Mouse (Mus musculus) forebrain, embryonic 13.5 days (tissue): Measurements from ENCODE around the gene Pdlim3. TPM values are rescaled to one million over a fixed set of nuclear protein-coding genes. Genes with fewer than 3 reads are reported as not detected.

Experiments
- ATAC-seq: fragments of 200-750 bp; cut with Nextera tagmentation; 2 replicates; pipeline ENCODE4 v1.8.0; 2017
- H3K27ac ChIP-seq: fragments of 300-500 bp; sonication (generic); 2 replicates; pipeline ENCODE4 v1.5.1; 2015; ENCODE audit warnings: inconsistent platforms, mild to moderate bottlenecking, moderate library complexity
- H3K27me3 ChIP-seq: fragments of 300-500 bp; sonication (generic); 2 replicates; pipeline ENCODE4 v1.6.1; 2015; ENCODE audit warnings: mild to moderate bottlenecking, inconsistent platforms
- H3K36me3 ChIP-seq: fragments of 300-500 bp; sonication (generic); 2 replicates; pipeline ENCODE4 v1.6.1; 2015; ENCODE audit warnings: mild to moderate bottlenecking, inconsistent platforms; ENCODE audit not compliant: poor library complexity, severe bottlenecking
- H3K4me1 ChIP-seq: fragments of 300-500 bp; sonication (generic); 2 replicates; pipeline ENCODE4 v1.6.1; 2015; ENCODE audit warnings: inconsistent platforms
- H3K4me2 ChIP-seq: fragments of 300-500 bp; sonication (generic); 2 replicates; pipeline ENCODE4 v1.6.1; 2015; ENCODE audit warnings: inconsistent platforms, mild to moderate bottlenecking, moderate library complexity
- H3K4me3 ChIP-seq: fragments of 300-500 bp; sonication (generic); 2 replicates; pipeline ENCODE4 v1.5.1; 2015; ENCODE audit warnings: mild to moderate bottlenecking, inconsistent platforms
- H3K9ac ChIP-seq: fragments of 300-500 bp; sonication (generic); 2 replicates; pipeline ENCODE4 v1.6.1; 2015; ENCODE audit warnings: mild to moderate bottlenecking, inconsistent platforms
- H3K9me3 ChIP-seq: fragments of 300-500 bp; sonication (generic); replicated peaks from 2 replicates; pipeline ENCODE4 v1.6.1; 2016; ENCODE audit warnings: inconsistent platforms
- WGBS: fragments of 180-500 bp; shearing (Covaris S2); methylation state at CpG from one replicate; pipeline ENCODE4 v1.1.7; 2015; 5-methylcytosine and 5-hydroxymethylcytosine counted together
- polyA plus RNA-seq: library from polyadenylated mRNA; unstranded; fragments of >200 nt; fragmentation: Nextera tagmentation; extraction: Ambion mirVana; gene quantifications from 2 replicates; pipeline ENCODE4 v1.2.1, GENCODE M21; 2015

Gene Pdlim3
- polyA plus RNA-seq, 1 experiment from 2014 or later: 11.7 TPM

DNA sequence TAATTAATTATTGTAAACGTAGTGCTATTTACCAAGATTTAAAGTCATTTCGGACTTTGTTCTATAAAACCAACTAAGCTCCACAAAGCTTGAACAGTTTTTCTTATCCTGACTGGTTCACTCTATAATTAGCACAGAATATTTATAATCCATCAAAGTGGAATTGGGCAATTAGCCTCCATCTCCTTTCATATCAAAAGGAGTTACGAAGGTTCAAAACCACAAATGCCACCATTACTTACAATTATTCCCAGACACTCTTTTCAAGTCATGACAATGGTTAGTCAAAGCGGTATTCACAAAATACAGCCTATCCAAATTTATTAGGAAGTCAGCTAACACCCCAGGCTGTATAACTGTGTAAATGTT is 21.0 kb downstream of the Pdlim3 start:
- H3K9me3 ChIP-seq: no peaks in the 10 kb centered on the region
- peaks cover 34% of the 10 kb centered on the region for H3K4me1 ChIP-seq
- H3K36me3 ChIP-seq: no peaks in the 10 kb centered on the region
- peaks cover 13% of the 10 kb centered on the region for H3K27me3 ChIP-seq
- H3K4me2 ChIP-seq: no peak overlapping the region
- no peak overlapping the region for H3K27ac ChIP-seq
- H3K9ac ChIP-seq: no peak overlapping the region
- no peak overlapping the region for H3K4me3 ChIP-seq
- ATAC-seq: peak; percentile 50; the same call in 1 of the 2 replicates
- 27% methylated on average over 4 of the region's 4 CpGs for WGBS

DNA sequence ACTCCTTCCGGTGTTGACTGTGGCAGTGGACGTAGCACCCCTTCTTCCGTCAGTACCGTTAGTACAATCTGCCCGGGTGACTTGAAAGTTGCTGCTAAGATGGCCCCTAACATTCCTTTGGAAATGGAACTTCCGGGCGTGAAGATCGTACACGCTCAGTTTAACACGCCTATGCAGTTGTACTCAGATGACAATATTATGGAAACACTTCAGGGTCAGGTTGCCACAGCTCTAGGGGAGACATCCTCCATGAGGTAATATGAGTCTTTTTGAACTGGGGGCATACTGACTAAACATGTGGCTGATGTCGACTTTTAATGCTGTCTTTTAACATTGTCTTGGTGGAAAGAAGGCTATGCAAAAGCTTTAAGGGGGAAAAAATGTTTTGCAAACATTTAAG is 28.4 kb downstream of the Pdlim3 start:
- Histone ChIP-seq H3K4me2 (no peak overlapping the region), H3K4me1 (peaks cover 6% of the 10 kb centered on the region), H3K9ac (no peak overlapping the region), H3K4me3 (no peak overlapping the region), H3K9me3 (no peaks in the 10 kb centered on the region), H3K36me3 (no peaks in the 10 kb centered on the region), H3K27ac (no peak overlapping the region), H3K27me3 (peaks cover 5% of the 10 kb centered on the region; the same call in 1 of the 2 replicates)
- 92% methylated on average over 11 of the region's 11 CpGs for WGBS
- ATAC-seq: no peak

DNA sequence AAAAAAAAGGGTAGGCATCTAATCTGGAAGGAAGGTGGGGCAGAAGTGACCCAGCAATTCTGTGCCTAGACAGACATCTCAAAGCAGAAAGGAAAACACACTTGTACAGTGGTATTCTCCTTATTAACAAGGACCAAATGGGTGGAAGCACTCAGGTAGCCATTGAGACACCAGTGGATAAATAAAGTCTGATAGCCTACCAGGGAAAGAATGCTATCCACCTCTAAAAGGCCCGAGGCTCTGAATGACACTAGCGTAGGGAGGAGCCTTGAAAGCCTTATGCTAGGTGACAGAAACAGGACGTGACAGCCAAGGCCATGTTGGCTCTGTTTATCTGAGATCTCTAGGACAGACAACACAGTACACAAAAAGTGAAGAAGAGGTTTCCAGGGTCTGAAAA is 31.2 kb downstream of the Pdlim3 start:
- WGBS: 93% methylated on average over 3 of the region's 3 CpGs
- no peak for ATAC-seq
- no peaks in the 10 kb centered on the region for H3K36me3 ChIP-seq

DNA sequence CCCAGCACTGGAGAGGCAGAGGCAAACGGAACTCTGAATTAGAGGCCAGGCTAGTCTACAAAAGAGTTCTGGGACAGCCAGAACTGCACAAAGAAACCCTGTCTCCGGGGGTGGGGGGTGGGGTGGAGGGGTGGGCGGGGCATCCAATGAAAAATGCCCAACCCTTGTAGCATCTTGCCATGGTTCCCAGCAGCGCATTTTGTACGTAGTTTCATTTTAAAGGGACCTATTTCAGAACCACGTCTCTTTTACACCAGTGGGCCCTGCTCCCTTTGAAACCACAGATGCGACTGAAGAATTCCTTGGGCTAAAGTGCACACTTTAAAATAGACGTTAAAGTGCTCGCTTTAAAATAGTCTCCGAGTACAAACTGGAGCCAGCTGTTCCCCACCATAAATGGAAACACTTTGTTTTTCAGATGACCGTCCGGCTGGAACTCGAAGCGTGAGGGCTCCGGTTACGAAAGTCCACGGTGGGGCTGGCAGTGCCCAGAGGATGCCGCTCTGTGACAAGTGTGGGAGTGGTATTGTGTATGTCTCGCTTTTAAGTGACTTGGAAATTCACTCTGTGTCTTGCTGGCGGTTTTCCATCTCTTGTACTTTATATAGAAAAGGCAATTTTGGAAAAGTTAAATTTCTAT is 31.9 kb downstream of the Pdlim3 start:
- Histone ChIP-seq H3K9ac (no peak overlapping the region), H3K27me3 (no peaks in the 10 kb centered on the region), H3K9me3 (no peaks in the 10 kb centered on the region), H3K4me3 (no peak overlapping the region), H3K27ac (no peak overlapping the region), H3K36me3 (no peaks in the 10 kb centered on the region), H3K4me1 (no peaks in the 10 kb centered on the region), H3K4me2 (no peak overlapping the region)
- ATAC-seq: no peak
- 78% methylated on average over 20 of the region's 20 CpGs for WGBS

More for the DNA sequence above, 31.2 kb downstream of the Pdlim3 start:
- no peak overlapping the region for H3K4me3 ChIP-seq
- no peak overlapping the region for H3K4me2 ChIP-seq
- no peaks in the 10 kb centered on the region for H3K27me3 ChIP-seq
- H3K9ac ChIP-seq: no peak overlapping the region
- H3K9me3 ChIP-seq: no peaks in the 10 kb centered on the region
- H3K4me1 ChIP-seq: no peaks in the 10 kb centered on the region
- no peak overlapping the region for H3K27ac ChIP-seq

DNA sequence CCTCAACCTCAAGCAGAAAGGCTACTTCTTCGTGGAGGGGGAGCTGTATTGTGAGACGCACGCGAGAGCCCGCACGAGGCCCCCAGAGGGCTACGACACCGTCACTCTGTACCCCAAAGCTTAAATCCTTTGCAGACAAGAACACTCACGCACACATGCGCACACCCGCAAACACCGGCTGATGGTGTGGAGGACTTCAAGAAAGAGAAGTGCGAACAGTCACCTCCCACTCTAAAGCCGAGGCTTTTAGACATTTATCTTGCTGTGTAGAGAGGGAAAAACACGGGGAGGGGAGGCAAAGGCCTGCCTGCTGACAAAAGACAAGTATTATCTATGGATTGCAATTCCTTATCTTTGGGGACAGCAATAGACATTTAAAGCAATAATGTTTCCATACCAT is 33.6 kb downstream of the Pdlim3 start:
- WGBS: 88% methylated on average over 15 of the region's 15 CpGs

DNA sequence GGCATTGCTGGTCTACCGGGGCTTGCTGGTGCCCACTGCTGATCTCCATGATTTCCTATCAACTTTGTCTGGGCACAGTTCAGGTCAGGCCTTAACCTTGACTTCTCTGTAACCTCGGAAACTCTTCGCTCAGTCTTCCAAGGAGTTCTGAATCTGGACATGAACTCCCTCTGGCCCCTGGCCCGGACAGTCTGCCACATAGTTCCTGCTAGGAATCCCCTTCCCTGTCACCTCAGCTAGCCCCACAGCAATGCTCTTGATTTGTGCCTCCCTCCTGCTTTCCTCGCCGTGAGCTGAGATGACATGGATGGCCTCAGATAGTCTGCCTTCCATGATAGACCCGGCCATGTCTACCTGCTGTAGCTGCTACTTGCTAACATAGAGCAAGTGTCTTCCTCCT is 35.1 kb downstream of the Pdlim3 start:
- Histone ChIP-seq H3K9me3 (no peaks in the 10 kb centered on the region), H3K27ac (no peak overlapping the region), H3K9ac (no peak overlapping the region), H3K4me3 (no peak overlapping the region), H3K4me1 (no peaks in the 10 kb centered on the region), H3K36me3 (no peaks in the 10 kb centered on the region), H3K4me2 (no peak overlapping the region), H3K27me3 (no peaks in the 10 kb centered on the region)
- 95% methylated on average over 7 of the region's 7 CpGs for WGBS
- ATAC-seq: no peak

More for the DNA sequence above, 33.6 kb downstream of the Pdlim3 start:
- Histone ChIP-seq H3K4me3 (no peak overlapping the region), H3K4me1 (no peaks in the 10 kb centered on the region), H3K9me3 (no peaks in the 10 kb centered on the region), H3K9ac (no peak overlapping the region), H3K36me3 (no peaks in the 10 kb centered on the region), H3K4me2 (no peak overlapping the region), H3K27ac (no peak overlapping the region), H3K27me3 (no peaks in the 10 kb centered on the region)
- ATAC-seq: no peak

DNA sequence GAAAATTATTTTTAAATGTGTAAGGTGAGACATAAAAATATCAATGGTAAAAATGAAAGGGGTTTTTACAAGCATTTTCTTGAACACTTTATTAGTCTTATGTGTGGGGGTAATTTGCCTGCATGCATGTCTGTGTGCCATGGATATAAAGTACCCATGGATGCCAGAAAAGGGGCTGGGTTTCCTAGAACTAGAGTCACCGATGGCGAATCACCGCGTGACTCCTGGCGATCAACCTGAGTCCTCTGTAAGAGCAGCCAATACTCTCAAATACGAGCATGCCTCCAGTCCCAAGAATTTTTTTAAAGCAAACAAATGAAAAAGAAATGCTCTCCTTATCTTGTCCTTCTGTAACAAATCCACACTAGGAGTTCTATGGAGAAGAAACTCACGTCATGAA is 36.9 kb downstream of the Pdlim3 start:
- Histone ChIP-seq H3K4me3 (no peak overlapping the region), H3K27me3 (no peaks in the 10 kb centered on the region), H3K9ac (no peak overlapping the region), H3K27ac (no peak overlapping the region), H3K4me2 (no peak overlapping the region), H3K9me3 (no peaks in the 10 kb centered on the region), H3K4me1 (no peaks in the 10 kb centered on the region), H3K36me3 (no peaks in the 10 kb centered on the region)
- 95% methylated on average over 7 of the region's 7 CpGs for WGBS
- ATAC-seq: no peak

DNA sequence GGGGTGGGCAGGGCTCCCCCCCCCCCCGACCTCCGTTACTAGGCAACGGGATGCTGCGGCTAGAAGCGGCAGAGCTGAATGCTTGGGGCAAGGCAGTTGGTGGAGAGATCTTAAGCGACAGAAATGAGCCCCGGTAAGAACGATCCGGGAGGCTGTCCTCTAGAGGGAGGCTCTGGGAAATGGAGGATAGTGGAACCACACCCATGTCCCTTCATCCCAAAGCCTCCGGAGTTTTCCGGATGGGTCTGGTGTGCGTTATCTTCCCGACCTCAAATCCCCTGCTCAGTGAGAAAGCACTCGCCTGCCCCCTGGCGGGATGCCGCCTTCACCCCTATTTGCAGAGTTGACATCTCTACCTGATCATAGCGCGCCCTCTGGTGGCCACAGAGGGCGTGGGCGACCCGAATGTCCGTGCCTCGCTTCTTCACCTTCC is 49.3 kb downstream of the Pdlim3 start, which contains the start of gene Ccdc110:
TSS of gene Ccdc110 (plus strand) at position 38 of the 433 bp plus-strand sequence.
- Histone ChIP-seq H3K4me3 (peak within 1 kb of the TSS; percentile 38), H3K36me3 (no peaks in the 10 kb centered on the region), H3K9ac (peak within 1 kb of the TSS; percentile 14), H3K4me2 (peak within 1 kb of the TSS; percentile 66), H3K27ac (no peak within 1 kb of the TSS), H3K9me3 (0 out of 2 replicates have a peak, but pooled peaks cover 9% of the 10 kb centered on the region), H3K4me1 (no peaks in the 10 kb centered on the region), H3K27me3 (peaks cover 4% of the 10 kb centered on the region; the same call in 1 of the 2 replicates)
- ATAC-seq: peak; percentile 94
- 1% methylated on average over 23 of the region's 23 CpGs for WGBS

DNA sequence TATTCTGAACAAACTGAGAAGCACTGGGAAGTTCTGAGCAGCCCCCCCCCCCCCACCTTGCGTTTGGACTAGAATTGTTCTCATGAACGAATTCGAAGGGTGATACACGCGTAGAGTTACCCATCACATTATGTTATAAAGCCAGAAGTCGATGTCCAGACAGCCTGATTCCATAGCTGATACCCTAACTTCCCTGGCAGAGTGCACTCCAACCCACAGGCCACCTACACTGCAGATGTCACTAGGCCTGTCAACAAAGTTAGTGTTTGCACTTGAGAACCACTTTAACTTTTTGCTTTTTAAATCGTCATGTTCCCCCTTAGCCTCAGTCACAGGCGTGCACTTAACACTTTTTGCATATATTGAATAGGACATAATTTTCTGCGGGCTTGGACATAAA is 51.7 kb downstream of the Pdlim3 start:
- no peak for ATAC-seq
- no peak overlapping the region for H3K9ac ChIP-seq
- H3K36me3 ChIP-seq: no peaks in the 10 kb centered on the region
- peaks cover 4% of the 10 kb centered on the region; the same call in 1 of the 2 replicates for H3K27me3 ChIP-seq
- H3K4me1 ChIP-seq: no peaks in the 10 kb centered on the region
- no peak overlapping the region for H3K4me2 ChIP-seq
- H3K27ac ChIP-seq: no peak overlapping the region
- WGBS: 91% methylated on average over 9 of the region's 9 CpGs
- H3K4me3 ChIP-seq: no peak overlapping the region
- H3K9me3 ChIP-seq: no peaks in the 10 kb centered on the region

DNA sequence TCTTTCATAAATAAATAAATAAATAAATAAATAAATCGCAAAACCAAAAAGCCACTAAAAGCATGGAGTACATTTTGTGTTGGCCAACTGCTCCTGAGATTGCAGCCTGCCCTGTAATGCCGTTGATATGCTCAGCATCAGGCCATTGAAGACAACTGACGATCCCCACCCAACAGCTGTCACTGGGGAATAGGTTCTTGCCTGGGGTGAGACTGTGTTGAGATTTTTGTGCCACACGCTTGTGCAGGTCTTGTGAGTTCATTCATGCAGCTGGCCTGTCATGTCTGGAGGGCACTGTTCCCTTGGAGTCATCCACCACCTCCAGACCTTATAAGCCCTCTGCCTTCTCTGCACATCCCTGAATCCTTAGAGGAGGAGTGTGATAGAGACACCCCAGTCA is 61.0 kb downstream of the Pdlim3 start:
- no peak overlapping the region for H3K27ac ChIP-seq
- no peak for ATAC-seq
- H3K27me3 ChIP-seq: no peaks in the 10 kb centered on the region
- H3K36me3 ChIP-seq: no peaks in the 10 kb centered on the region
- no peak overlapping the region for H3K4me3 ChIP-seq
- H3K4me2 ChIP-seq: no peak overlapping the region
- H3K4me1 ChIP-seq: 0 out of 2 replicates have a peak, but pooled peaks cover 2% of the 10 kb centered on the region
- 96% methylated on average over 4 of the region's 4 CpGs for WGBS
- H3K9me3 ChIP-seq: no peaks in the 10 kb centered on the region
- H3K9ac ChIP-seq: no peak overlapping the region

DNA sequence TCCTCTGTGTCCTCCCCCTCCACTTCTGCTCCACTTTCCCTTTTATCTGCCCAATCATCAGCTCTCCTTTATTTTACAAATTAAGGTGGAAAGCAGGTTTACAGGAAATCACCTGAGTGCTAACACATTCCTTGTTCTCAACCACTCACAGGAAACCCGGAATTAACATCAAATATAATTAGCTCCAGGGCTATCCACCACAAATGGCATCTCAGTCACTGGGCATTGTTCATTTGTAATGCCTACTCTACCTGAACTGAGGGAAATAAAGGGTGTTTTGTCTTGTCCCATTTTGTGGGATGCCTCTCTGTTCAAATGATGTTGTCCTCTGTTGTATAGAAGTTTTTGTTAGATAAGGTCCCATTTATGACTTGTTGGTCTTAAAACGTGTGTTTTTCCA is 65.4 kb downstream of the Pdlim3 start:
- Histone ChIP-seq H3K9me3 (no peaks in the 10 kb centered on the region), H3K27me3 (no peaks in the 10 kb centered on the region), H3K9ac (no peak overlapping the region), H3K27ac (no peak overlapping the region), H3K4me2 (no peak overlapping the region), H3K36me3 (no peaks in the 10 kb centered on the region), H3K4me3 (no peak overlapping the region), H3K4me1 (0 out of 2 replicates have a peak, but pooled peaks cover 2% of the 10 kb centered on the region)
- ATAC-seq: no peak
- WGBS: 25% methylated on average over 2 of the region's 2 CpGs
